Mouse (Mus musculus): ENCODE measurements around the gene Gm10436. TPM values are rescaled to one million over a fixed set of nuclear protein-coding genes. Genes with fewer than 3 reads are reported as not detected.

The Gm10436 gene
- not detected for polyA plus RNA-seq (2015; fragmentation: Illumina TruSeq; extraction: RNeasy Lipid Tissue Mini Kit (QIAGEN cat#74804); ENCODE audit: insufficient read depth, low replicate concordance)

GRCm38 (mm10) chr12:88182008-88182407 lies at the start of gene Gm10436:
Gene Gm10436 (minus strand): TSS chr12:88182108.

Other genes with a start within 250 kb of the Gm10436 start
- not detected for gene Gm2042, start 228.0 kb downstream of the Gm10436 start, polyA plus RNA-seq (2015; fragmentation: Illumina TruSeq; extraction: RNeasy Lipid Tissue Mini Kit (QIAGEN cat#74804); ENCODE audit: insufficient read depth, low replicate concordance)
- gene Gm2075, start 170.3 kb downstream of the Gm10436 start, polyA plus RNA-seq (2015; fragmentation: Illumina TruSeq; extraction: RNeasy Lipid Tissue Mini Kit (QIAGEN cat#74804); ENCODE audit: insufficient read depth, low replicate concordance) = not detected
- not detected for gene Gm6803, start 163.3 kb downstream of the Gm10436 start, polyA plus RNA-seq (2015; fragmentation: Illumina TruSeq; extraction: RNeasy Lipid Tissue Mini Kit (QIAGEN cat#74804); ENCODE audit: insufficient read depth, low replicate concordance)
- gene Gm2056, start 155.1 kb downstream of the Gm10436 start, polyA plus RNA-seq (2015; fragmentation: Illumina TruSeq; extraction: RNeasy Lipid Tissue Mini Kit (QIAGEN cat#74804); ENCODE audit: insufficient read depth, low replicate concordance) = not detected
- gene Gm16368, start 98.4 kb downstream of the Gm10436 start, polyA plus RNA-seq (2015; fragmentation: Illumina TruSeq; extraction: RNeasy Lipid Tissue Mini Kit (QIAGEN cat#74804); ENCODE audit: insufficient read depth, low replicate concordance) = not detected
- not detected for gene Gm8332, start 68.0 kb upstream of the Gm10436 start, polyA plus RNA-seq (2015; fragmentation: Illumina TruSeq; extraction: RNeasy Lipid Tissue Mini Kit (QIAGEN cat#74804); ENCODE audit: insufficient read depth, low replicate concordance)
- gene Gm5662, start 92.4 kb upstream of the Gm10436 start, polyA plus RNA-seq (2015; fragmentation: Illumina TruSeq; extraction: RNeasy Lipid Tissue Mini Kit (QIAGEN cat#74804); ENCODE audit: insufficient read depth, low replicate concordance) = not detected
- not detected for gene Gm5039, start 141.9 kb upstream of the Gm10436 start, polyA plus RNA-seq (2015; fragmentation: Illumina TruSeq; extraction: RNeasy Lipid Tissue Mini Kit (QIAGEN cat#74804); ENCODE audit: insufficient read depth, low replicate concordance)
- gene Adck1, start 178.4 kb upstream of the Gm10436 start, polyA plus RNA-seq (2015; fragmentation: Illumina TruSeq; extraction: RNeasy Lipid Tissue Mini Kit (QIAGEN cat#74804); ENCODE audit: insufficient read depth, low replicate concordance) = 9.6 TPM